Mouse (Mus musculus): ENCODE results near the gene C130032M10Rik. TPM values are rescaled to one million over a fixed set of nuclear protein-coding genes. Genes with fewer than 3 reads are reported as not detected.

C130032M10Rik gene
- polyA plus RNA-seq, 1 experiment: 0.06 TPM

GRCm38 (mm10) chr9:114496469-114496868 is 19.0 kb upstream of the C130032M10Rik start:
- H3ac ChIP-seq (ENCODE audit: control insufficient read depth, insufficient read length): no peak overlapping the region
- no peak overlapping the region for H3K4me3 ChIP-seq
- TF ChIP-seq REST (IDR thresholded peaks at IDR 0.05; ENCODE audit: insufficient read depth, insufficient read length): no peak
- TF ChIP-seq USF1 (IDR thresholded peaks at IDR 0.05; ENCODE audit: low read depth): no peak
- TF ChIP-seq TCF12 (IDR thresholded peaks at IDR 0.05; ENCODE audit: insufficient read depth, poor library complexity, severe bottlenecking): no peak
- no peak for TF ChIP-seq E2F4 (IDR thresholded peaks at IDR 0.05; ENCODE audit: insufficient read depth)
- no peak for TF ChIP-seq POLR2AphosphoS2 (IDR thresholded peaks at IDR 0.05; ENCODE audit: insufficient read length, low read depth)
- no peak for TF ChIP-seq POLR2A (IDR thresholded peaks at IDR 0.05; ENCODE audit: insufficient read length, low read depth)
- no peak for TF ChIP-seq MAX (IDR thresholded peaks at IDR 0.05; ENCODE audit: low read depth)
- TF ChIP-seq TCF3 (IDR thresholded peaks at IDR 0.05; ENCODE audit: insufficient read length, low read depth): no peak
- TF ChIP-seq SRF (IDR thresholded peaks at IDR 0.05; ENCODE audit: control insufficient read depth, insufficient read length, low read depth): no peak
- no peak for TF ChIP-seq MYOD1 (IDR thresholded peaks at IDR 0.05; ENCODE audit: control insufficient read depth in 1 of 3, insufficient read length in 2 of 3, low read depth in 2 of 3)
- TF ChIP-seq MYOG (IDR thresholded peaks at IDR 0.05; ENCODE audit: control insufficient read depth in 1 of 3, insufficient read depth in 1 of 3, insufficient read length in 2 of 3, low read depth in 2 of 3): no peak
- no peak for TF ChIP-seq CEBPB (IDR thresholded peaks at IDR 0.05; ENCODE audit: insufficient read depth, poor library complexity, severe bottlenecking)

DNA sequence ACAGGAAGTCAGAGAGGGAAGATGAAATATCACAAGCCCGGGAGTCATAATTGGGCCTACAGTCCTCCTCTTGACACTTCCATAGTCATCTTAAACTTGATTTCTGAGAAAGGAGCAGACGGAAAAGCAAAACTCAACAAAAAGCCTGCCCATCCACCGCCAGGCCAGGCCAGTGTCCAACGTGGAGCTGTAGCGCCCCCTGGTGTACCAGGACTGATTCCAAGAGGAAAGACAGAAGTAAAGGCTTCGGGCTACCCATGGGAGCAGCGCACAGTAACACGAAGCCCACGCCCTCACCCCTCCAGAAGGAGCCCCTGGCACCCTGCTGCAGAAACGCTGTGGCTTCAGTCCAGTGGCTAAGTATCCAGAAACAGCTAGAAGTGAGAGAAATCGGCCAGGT is 17.3 kb upstream of the C130032M10Rik start:
- Histone ChIP-seq H3K36me3 (ENCODE audit: control insufficient read depth, insufficient read depth) (no peaks in the 10 kb centered on the region), H3ac (ENCODE audit: control insufficient read depth, insufficient read length) (no peak overlapping the region), H3K27me3 (ENCODE audit: control insufficient read depth, insufficient read depth, insufficient read length) (no peaks in the 10 kb centered on the region), H3K4me3 (no peak overlapping the region), H3K79me2 (ENCODE audit: control insufficient read depth, insufficient read depth) (no peaks in the 10 kb centered on the region), H3K4me2 (ENCODE audit: low read depth) (peak overlapping the region; percentile 8)
- TF ChIP-seq MYOD1 (IDR thresholded peaks at IDR 0.05; ENCODE audit: control insufficient read depth in 1 of 3, insufficient read length in 2 of 3, low read depth in 2 of 3): no peak
- no peak for TF ChIP-seq TCF12 (IDR thresholded peaks at IDR 0.05; ENCODE audit: insufficient read depth, poor library complexity, severe bottlenecking)
- TF ChIP-seq POLR2A (IDR thresholded peaks at IDR 0.05; ENCODE audit: insufficient read length, low read depth): no peak
- TF ChIP-seq SRF (IDR thresholded peaks at IDR 0.05; ENCODE audit: control insufficient read depth, insufficient read length, low read depth): no peak
- no peak for TF ChIP-seq USF1 (IDR thresholded peaks at IDR 0.05; ENCODE audit: low read depth)
- TF ChIP-seq REST (IDR thresholded peaks at IDR 0.05; ENCODE audit: insufficient read depth, insufficient read length): no peak
- no peak for TF ChIP-seq TCF3 (IDR thresholded peaks at IDR 0.05; ENCODE audit: insufficient read length, low read depth)
- TF ChIP-seq MAX (IDR thresholded peaks at IDR 0.05; ENCODE audit: low read depth): no peak
- no peak for TF ChIP-seq CEBPB (IDR thresholded peaks at IDR 0.05; ENCODE audit: insufficient read depth, poor library complexity, severe bottlenecking)
- no peak for TF ChIP-seq E2F4 (IDR thresholded peaks at IDR 0.05; ENCODE audit: insufficient read depth)
- TF ChIP-seq POLR2AphosphoS2 (IDR thresholded peaks at IDR 0.05; ENCODE audit: insufficient read length, low read depth): no peak
- no peak for TF ChIP-seq MYOG (IDR thresholded peaks at IDR 0.05; ENCODE audit: control insufficient read depth in 1 of 3, insufficient read depth in 1 of 3, insufficient read length in 2 of 3, low read depth in 2 of 3)

More at GRCm38 (mm10) chr9:114496469-114496868, 19.0 kb upstream of the C130032M10Rik start:
- Histone ChIP-seq H3K36me3 (ENCODE audit: control insufficient read depth, insufficient read depth) (no peaks in the 10 kb centered on the region), H3K79me2 (ENCODE audit: control insufficient read depth, insufficient read depth) (no peaks in the 10 kb centered on the region), H3K27me3 (ENCODE audit: control insufficient read depth, insufficient read depth, insufficient read length) (no peaks in the 10 kb centered on the region), H3K4me2 (ENCODE audit: low read depth) (no peak overlapping the region)

GRCm38 (mm10) chr9:114499783-114500515 is 15.5 kb upstream of the C130032M10Rik start:
- H3K79me2 ChIP-seq (ENCODE audit: control insufficient read depth, insufficient read depth): no peaks in the 10 kb centered on the region
- H3K4me2 ChIP-seq (ENCODE audit: low read depth): no peak overlapping the region
- no peak overlapping the region for H3K4me3 ChIP-seq
- no peak for TF ChIP-seq SRF (IDR thresholded peaks at IDR 0.05; ENCODE audit: control insufficient read depth, insufficient read length, low read depth)
- no peak for TF ChIP-seq USF1 (IDR thresholded peaks at IDR 0.05; ENCODE audit: low read depth)
- no peak for TF ChIP-seq REST (IDR thresholded peaks at IDR 0.05; ENCODE audit: insufficient read depth, insufficient read length)
- TF ChIP-seq TCF3 (IDR thresholded peaks at IDR 0.05; ENCODE audit: insufficient read length, low read depth): no peak
- no peak for TF ChIP-seq POLR2AphosphoS2 (IDR thresholded peaks at IDR 0.05; ENCODE audit: insufficient read length, low read depth)
- no peak for TF ChIP-seq POLR2A (IDR thresholded peaks at IDR 0.05; ENCODE audit: insufficient read length, low read depth)
- no peak for TF ChIP-seq MAX (IDR thresholded peaks at IDR 0.05; ENCODE audit: low read depth)
- no peak for TF ChIP-seq TCF12 (IDR thresholded peaks at IDR 0.05; ENCODE audit: insufficient read depth, poor library complexity, severe bottlenecking)
- TF ChIP-seq MYOG (IDR thresholded peaks at IDR 0.05; ENCODE audit: control insufficient read depth in 1 of 3, insufficient read depth in 1 of 3, insufficient read length in 2 of 3, low read depth in 2 of 3): no peak
- TF ChIP-seq MYOD1 (IDR thresholded peaks at IDR 0.05; ENCODE audit: control insufficient read depth in 1 of 3, insufficient read length in 2 of 3, low read depth in 2 of 3): no peak
- no peak for TF ChIP-seq E2F4 (IDR thresholded peaks at IDR 0.05; ENCODE audit: insufficient read depth)
- TF ChIP-seq CEBPB (IDR thresholded peaks at IDR 0.05; ENCODE audit: insufficient read depth, poor library complexity, severe bottlenecking): no peak
- no peak overlapping the region for H3ac ChIP-seq (ENCODE audit: control insufficient read depth, insufficient read length)
- H3K27me3 ChIP-seq (ENCODE audit: control insufficient read depth, insufficient read depth, insufficient read length): no peaks in the 10 kb centered on the region
- H3K36me3 ChIP-seq (ENCODE audit: control insufficient read depth, insufficient read depth): no peaks in the 10 kb centered on the region

GRCm38 (mm10) chr9:114501111-114501510 is 14.4 kb upstream of the C130032M10Rik start:
- H3K36me3 ChIP-seq (ENCODE audit: control insufficient read depth, insufficient read depth): no peaks in the 10 kb centered on the region
- no peaks in the 10 kb centered on the region for H3K79me2 ChIP-seq (ENCODE audit: control insufficient read depth, insufficient read depth)
- H3K27me3 ChIP-seq (ENCODE audit: control insufficient read depth, insufficient read depth, insufficient read length): no peaks in the 10 kb centered on the region
- H3K4me3 ChIP-seq: no peak overlapping the region
- H3K4me2 ChIP-seq (ENCODE audit: low read depth): no peak overlapping the region
- no peak for TF ChIP-seq MYOD1 (IDR thresholded peaks at IDR 0.05; ENCODE audit: control insufficient read depth in 1 of 3, insufficient read length in 2 of 3, low read depth in 2 of 3)
- no peak for TF ChIP-seq USF1 (IDR thresholded peaks at IDR 0.05; ENCODE audit: low read depth)
- TF ChIP-seq MYOG (IDR thresholded peaks at IDR 0.05; ENCODE audit: control insufficient read depth in 1 of 3, insufficient read depth in 1 of 3, insufficient read length in 2 of 3, low read depth in 2 of 3): no peak
- no peak for TF ChIP-seq E2F4 (IDR thresholded peaks at IDR 0.05; ENCODE audit: insufficient read depth)
- no peak for TF ChIP-seq CEBPB (IDR thresholded peaks at IDR 0.05; ENCODE audit: insufficient read depth, poor library complexity, severe bottlenecking)
- no peak for TF ChIP-seq TCF12 (IDR thresholded peaks at IDR 0.05; ENCODE audit: insufficient read depth, poor library complexity, severe bottlenecking)
- TF ChIP-seq POLR2AphosphoS2 (IDR thresholded peaks at IDR 0.05; ENCODE audit: insufficient read length, low read depth): no peak
- no peak for TF ChIP-seq MAX (IDR thresholded peaks at IDR 0.05; ENCODE audit: low read depth)
- TF ChIP-seq SRF (IDR thresholded peaks at IDR 0.05; ENCODE audit: control insufficient read depth, insufficient read length, low read depth): no peak
- TF ChIP-seq POLR2A (IDR thresholded peaks at IDR 0.05; ENCODE audit: insufficient read length, low read depth): no peak
- no peak for TF ChIP-seq TCF3 (IDR thresholded peaks at IDR 0.05; ENCODE audit: insufficient read length, low read depth)
- no peak for TF ChIP-seq REST (IDR thresholded peaks at IDR 0.05; ENCODE audit: insufficient read depth, insufficient read length)
- no peak overlapping the region for H3ac ChIP-seq (ENCODE audit: control insufficient read depth, insufficient read length)

All from myocyte (in vitro differentiated cells).